Mouse (Mus musculus) left cerebral cortex, adult 18-20 months (tissue): ENCODE measurements at regions not wholly inside any gene's neighbourhood (a gene's known extent, or its start where the extent isn't known, plus 50 kb on each side); places are given as distances from the start of the nearest gene placed in this dataset.

Experiments
- DNase-seq, 2 experiments: peaks; one replicate each; pipeline ENCODE4 v3.0.0; 2021 to 2022; ENCODE audit warnings: low spot score in 2 of 2, mixed read lengths in 1 of 2

DNA sequence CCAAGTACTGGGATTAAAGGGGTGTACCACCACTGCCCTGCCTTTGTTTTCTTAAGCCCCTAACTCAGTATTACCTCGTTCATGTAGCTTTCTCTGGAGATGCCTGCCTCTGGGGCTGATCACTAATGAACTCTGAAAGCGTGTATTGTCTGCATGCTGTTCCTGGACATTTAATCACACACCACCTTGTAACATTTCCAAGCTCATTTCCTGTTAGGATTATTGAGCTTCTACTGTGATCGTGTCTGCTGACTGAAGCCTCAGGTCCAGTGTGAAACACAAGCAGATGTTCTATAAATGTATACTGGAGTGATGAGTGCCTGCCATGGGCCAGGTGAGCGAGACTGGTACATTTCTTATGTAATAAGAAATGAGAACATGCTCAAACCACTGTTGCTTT, 398.6 kb downstream of the Brinp2 start:
- no peak for DNase-seq

DNA sequence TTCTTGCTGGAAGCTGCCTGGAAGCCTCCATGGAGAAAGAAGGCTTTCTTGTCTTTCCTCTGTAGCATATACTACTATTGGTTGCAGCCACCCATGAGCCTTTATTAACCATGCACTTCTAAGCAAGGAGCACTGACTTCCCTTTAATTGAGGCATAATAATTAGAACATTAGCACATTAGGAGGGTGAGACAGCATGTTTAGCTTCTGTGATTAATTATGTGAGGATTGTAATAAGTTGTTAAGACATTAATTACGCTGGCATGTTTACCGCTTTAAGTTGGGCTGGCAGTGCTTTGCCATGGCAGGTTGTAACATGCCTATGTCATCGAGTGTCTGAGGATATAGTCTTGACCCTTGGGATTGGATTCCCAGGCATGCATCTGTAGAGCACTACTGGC, 391.7 kb downstream of the Brinp2 start:
- DNase-seq = no peak

DNA sequence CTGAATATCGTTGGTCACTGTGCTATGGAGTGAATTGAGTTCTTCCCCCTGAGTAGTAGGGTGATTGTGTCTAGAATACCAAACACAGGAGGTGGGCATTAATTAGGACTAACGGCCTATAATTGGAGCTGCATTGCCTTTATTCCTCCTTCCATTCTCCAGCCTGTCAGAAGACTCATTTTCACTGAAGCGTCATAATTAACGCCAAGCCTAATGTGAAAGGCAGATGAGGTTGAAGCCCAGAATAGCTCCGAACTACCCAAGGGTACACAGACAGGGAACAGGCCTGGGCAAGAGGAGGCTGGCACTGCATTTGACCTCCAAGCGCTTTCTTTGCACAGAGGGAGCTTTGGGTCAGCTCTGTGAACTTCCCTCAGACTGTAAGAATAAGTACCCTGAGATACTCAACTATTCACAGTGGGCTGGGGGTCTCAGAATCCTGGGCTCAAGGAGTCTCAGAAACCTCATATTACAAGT, 386.5 kb downstream of the Brinp2 start:
- DNase-seq = peak in 1 of 2 experiments; percentile 2

DNA sequence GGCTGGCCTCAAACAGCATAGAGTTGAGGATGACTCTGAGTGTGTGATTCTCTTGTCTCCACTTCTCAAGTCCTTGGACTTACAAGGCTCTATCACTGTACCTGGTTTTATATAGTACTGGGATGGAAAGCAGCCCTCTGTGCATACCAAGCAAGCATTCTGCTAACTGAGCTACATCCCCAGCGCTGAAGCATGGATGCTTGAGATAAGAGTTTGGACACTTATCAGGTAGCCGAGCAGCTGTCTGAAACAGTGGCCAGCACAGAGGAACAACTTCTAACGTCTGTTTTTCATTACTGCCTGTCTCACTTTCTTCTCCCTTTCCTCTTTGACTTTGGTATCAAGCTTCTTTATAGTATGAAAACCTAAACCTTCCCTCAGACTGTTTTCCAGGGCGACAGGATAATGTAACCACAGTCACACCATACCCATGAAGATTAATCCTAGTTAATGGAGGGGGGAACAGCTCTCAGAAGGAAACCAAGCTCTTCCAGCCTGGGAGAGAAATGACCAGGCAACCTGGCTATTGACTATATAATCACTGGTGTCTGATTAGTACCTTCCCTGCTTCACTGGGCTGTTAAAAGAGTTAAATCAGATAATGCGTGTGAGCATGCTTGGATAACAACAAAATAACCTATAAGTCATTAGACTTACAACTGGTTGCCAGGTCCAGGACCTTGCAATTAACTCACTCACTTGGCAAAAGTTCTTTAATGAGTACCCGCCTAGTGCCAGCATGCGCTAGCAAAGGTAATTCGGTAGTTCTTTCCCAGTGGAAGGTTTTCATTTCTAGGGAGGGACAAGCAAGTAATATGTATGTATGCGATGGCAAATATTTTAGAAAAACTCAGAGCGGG, 382.5 kb downstream of the Brinp2 start:
- no peak for DNase-seq

DNA sequence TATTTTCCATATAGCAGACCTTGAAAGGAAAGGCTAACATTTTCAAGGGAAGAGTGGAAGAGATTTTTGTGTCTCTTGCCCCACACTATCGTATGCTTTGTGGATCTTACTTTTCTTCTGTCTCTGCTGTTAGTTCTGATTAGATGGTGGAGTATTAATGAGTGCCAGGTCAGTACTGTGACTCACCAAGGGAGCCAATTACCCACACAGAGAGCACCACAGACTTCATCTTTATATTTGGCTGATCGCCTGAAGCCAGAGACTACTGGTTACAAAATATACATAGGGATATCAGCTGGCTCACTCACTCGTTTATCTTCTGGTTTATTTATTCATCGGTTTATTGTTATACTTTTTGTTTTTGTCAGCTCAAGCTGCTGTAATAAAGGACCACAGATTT, 381.5 kb downstream of the Brinp2 start:
- DNase-seq = no peak

DNA sequence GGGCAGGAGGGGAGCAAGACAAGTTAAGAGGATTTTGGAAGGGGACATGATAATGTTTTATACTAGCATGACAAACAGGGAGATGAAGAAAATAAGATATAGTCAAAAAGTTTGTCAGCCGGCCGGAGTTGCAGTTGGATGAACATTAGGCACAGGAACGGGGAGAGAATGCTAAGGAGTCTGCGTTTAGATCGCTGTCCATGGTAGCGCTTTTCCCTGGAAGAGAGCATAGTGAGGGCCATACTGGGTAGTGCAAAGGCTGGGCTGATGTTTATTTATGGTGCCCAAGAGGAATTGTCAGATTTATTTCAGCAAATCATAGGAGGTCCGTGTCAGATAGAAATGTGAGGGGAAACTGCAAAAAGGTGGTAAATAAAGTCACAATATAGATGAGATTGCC, 337.0 kb downstream of the Brinp2 start:
- DNase-seq = no peak

DNA sequence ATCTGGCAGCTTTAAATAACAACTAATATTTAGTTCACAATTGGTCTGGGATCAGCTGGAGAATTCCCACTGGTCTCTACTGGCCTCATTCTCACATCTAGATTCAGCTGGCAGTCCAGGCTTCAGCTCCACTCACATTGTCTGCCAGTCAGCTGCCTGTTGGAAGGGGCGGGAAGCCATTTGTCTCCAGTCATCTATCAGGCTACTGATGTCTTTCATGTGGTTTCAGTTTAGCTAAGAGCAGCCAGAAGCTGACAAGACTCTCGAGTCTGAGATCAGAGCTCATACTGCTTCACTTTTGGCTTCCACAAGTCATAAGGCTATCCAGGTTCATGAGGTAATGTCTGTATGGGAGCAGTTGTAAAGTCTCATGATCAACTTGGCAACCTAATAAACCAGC, 316.4 kb downstream of the Brinp2 start:
- no peak for DNase-seq

DNA sequence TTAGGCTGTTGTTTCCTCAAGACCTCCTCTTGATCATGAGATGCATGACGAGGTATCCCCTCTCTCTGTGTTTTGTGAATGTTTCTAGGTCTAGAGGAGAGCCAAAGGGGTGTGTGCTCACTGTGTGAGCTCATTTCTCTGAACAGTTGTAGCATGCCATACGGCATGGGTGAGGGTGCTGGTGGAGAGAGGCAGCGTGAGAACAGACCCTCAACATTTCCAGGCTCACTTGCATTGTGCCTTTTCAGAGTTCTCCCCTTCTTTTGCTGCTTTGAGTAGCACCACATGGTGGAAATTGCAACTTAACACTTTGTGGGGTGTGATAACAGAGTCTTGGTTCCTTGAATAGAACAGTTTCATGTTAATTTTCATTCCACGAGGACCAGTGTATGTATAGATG, 315.8 kb downstream of the Brinp2 start:
- DNase-seq = no peak

DNA sequence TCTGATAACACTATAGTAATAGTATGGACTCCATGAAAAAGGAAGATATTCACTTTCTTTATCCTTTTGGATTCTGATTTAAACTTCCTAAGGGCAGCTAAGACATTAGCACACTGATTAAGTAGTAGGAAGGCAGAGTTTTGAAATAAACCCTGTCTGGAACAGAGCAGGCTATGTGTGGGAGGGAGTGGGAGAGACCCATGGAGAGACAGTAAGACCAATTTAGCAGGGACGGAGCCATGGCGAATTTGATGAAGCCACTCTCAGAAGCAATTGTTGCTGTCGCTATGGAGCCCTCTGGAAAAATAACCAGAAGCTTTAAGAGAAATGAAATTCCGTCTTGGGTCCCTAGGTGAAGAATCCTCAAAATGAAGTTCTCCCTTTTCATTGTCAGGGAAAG, 303.5 kb downstream of the Brinp2 start:
- peak; percentile 5 to 36 for DNase-seq

DNA sequence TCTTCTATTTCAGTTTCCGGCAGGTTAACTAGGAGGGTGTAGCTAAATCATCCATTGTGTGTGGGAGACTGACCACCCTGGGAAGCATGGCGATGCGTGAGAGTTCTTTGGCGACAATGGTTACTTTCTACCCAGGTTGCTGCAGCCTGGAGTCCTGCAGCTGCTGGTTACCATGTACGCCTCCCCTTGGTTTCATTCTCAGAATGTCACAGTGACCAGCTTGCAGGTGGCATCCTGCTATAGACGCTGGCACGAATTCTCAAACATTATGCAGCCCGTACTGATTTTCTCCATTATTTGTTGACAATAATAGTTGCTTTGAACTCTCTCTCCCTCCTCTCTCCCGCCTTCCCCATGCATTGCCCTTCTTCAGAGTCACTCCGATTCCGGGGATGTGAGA, 301.2 kb downstream of the Brinp2 start:
- no peak for DNase-seq

DNA sequence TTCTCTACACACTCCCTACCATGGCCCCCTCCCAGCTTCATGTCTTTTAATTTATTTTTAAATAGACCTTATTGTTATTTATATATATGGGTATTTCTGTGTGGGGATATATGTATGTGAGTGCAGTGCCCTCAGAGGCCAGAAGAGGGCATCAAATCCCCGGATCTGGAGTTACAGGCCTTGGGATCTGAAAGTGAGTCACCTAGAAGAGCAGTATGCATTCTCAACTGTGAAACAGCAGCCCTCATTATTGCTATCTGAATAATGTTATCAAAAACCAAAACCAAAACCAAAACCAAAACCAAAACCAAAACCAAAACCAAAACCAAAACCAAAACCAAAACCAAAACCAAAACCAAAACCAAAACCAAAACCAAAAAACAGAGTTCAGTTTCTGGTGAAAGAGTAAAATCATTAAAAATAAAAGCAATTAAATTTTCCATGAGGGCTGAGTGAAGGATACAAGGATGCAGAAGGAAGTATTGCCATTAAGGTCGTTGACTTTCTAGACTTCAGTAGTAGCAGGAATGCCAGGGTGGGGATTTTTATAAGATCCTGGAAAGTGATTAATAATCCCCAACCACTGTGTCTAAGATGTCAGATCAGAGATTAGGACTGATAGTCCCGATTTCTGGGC, 299.0 kb downstream of the Brinp2 start:
- DNase-seq = no peak

DNA sequence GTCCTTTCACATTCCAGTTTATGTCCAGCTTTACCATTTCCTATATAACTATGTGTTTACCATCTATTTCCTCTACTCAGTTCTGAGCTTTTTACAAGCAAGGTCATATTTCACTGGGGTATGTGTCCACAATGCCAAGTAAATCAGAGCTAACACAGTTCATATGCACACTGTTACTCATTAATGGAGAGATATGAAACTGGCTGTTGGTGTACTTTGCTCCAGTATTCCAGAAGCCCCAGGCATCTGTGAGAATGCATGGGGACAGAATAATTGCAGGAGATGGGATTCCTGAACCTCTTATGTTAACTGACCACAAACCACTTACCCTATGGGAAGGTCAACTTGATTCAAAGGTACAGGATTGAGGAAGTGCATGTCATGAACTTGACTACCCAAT, 298.3 kb downstream of the Brinp2 start:
- no peak for DNase-seq

DNA sequence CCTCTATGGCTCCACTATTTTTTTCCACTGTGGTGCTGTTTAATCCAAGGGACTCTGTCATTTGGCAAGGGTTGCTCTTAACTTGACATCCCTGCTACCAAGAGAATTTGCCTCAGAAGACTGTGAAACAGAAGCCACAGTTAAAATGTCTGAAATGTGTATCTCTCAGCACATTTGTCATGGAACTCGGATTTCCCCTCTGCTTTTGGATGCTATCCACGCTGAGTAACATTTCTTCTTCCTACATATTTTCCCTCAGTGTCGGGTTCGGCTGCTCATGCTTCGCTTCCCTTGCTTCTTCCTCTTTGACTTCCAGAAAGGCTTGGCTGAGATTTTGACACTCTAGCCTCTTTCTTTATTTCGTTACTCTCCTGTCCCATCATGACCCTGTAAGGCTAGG, 294.1 kb downstream of the Brinp2 start:
- no peak for DNase-seq

DNA sequence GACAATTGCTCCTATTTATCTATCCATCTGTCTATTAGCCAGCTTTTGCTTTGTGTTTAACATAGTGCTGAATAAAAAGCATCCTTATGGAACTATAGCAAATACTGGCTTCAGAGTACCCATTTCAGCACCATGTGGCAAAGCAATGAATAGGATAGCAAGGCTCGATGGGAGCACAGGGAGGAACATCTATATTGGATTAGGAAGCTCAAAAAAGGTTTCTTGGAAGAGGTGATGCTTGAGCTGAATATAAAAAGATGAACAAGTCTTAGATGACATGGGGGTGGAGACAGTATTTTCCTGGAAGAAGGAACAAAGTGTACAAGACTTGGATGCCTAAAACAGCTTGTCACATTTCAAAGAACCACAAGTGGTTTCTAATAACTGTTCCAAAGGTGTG, 273.9 kb downstream of the Brinp2 start:
- no peak for DNase-seq

DNA sequence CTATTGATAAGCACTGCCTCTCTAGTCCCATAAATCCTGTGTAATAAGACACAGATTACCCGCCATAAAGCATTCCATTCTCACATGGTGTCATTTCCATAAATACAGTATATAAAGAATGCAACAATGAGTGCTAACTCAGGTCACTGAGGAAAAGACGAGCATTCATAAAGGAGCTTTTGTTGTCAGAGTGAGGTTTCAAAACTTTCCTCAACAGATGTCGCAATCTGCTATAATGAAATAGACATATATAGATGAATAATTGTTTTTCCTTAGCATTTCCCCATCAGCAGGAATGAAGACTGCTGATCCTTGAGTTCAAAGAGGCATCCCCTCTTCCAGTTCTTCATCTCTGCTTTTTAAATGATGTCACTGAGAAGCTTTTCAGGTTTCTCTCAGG, 270.3 kb downstream of the Brinp2 start:
- DNase-seq = no peak

DNA sequence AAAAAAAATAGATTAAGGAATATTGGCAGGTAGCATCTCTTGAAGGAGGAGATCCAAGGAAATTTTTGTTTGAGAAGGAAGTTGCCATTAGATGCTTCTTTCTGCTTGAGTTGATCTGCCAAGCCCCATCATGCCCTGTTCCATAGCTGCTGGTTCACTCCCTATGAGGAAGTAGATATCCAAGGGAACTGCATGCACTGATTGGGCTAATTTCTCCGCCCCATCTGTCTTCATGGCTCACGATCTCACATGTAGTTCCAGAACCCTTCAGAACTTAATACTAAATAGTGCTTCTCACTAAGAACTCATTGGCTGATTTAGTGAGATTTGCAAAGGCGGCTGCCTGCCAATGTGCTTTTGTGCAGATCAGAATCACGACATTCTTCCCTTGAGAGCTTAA, 258.6 kb downstream of the Brinp2 start:
- no peak for DNase-seq

DNA sequence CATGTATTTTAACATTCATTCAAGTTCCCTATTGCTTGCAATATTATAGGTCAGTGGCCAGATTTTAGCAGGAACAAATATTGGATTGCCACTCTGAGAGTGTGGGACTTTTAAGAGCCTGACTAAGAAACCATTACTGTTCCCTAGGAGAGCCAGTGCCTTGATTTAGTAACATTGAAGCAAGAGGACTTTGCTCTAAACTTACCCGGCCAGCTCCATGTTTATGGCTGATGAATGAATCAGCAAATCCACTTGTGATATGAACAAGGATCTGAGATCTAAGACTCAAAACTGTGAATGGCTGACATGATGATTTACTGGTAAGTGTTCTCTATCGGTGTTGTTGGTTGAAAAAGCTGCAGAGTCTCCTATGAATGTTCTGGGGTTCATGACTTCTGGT, 236.4 kb downstream of the Brinp2 start:
- DNase-seq = no peak

DNA sequence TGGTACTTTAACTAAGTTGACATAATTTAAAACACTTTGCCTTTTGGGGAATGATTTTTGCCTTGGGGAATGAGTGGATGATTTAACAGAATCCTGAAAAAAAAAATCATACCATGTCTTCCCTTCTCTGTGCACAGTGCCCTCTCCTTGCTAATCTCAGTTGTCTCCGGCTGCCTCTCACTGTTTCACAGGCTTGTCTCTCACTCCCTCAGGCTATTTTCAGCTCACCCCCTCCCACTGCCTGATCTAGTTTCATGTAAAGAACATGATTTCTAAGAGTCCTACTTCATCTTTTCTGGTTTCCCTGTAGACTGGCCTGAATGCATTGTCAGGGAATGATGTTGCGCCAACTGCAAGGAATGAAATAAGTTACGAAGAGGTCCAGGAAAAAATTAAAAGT, 231.2 kb downstream of the Brinp2 start:
- peak; percentile 45 to 67 for DNase-seq

DNA sequence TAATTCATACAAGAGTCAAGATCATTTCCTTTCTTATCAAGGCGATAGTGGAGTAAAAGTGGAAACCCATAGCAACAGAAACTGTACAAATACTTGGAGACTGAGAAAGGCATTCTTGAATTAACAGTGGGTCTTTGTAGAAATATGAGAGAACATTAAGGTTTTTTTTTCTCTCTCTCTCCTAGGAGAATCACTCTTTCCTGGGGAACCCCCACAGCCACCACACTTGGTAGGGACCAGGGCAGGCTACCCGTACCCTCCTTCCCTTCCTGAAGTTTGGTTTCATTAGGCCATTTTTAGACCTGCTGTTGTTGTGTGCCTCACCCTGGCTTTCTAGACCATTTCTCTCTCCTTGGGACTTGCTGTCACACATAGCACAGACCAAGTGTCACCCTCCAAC, 229.9 kb downstream of the Brinp2 start:
- DNase-seq = no peak

DNA sequence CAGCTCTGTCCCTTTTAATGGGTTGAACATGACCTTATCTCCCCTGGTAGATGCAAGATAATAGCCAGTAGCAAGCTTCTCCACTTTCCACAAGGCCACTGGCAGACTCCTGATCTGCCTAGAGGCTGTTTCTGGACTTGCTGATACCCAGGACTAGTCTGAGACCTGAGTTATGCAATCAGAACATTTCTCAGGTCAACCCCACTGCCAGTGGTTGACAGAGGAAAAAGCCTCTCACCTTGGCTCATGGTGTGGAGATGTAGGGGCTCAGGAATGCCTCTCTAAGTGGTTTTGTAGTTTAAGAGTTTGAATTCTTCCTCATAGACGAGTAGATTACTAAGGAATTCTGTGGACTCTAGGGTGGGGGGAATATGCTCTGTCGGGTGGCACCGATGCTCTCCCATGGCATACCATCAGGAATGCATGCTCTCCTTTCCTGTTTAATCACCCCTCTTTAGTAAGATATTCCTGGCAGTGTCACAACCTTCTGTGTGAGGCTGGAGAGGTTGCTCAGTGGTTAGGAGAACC, 226.8 kb downstream of the Brinp2 start:
- DNase-seq = no peak

DNA sequence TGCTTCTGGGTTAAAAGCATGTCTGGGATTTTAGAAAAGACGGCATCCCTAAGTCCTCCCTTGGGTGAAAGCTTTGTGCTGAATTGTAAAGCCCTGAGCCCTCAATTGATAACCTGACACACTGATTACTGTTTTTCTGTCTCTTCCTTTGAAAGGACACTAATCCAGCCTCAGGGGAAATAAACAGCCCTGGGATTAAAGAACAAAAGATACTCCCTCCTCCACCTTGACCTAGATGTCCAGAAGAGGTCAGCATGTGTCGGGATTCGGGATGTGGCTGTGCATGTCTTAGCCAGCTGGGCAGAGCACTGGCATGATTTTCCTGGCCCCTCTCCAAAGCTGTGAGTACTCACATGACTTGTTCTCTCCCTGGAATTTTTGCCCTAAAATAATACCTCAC, 208.6 kb downstream of the Brinp2 start:
- DNase-seq = no peak

DNA sequence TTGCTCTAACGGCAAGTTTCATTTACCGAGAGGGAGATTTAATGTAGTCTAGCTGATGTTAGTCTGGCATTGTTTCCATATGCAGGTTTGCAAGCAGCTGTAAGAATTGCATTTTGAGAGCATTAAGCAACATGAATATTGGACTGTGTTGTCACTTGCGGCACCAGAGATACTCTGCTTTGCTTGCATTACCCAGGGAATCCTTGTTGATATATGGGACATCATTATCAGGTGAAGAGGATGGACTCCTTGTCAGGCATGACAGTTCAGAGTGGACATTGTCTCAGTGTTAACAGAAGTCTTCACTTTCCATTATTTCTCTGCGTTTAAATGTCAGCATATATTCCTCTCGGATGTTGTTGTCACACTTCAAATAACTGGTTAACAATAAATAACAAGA, 208.1 kb downstream of the Brinp2 start:
- DNase-seq = no peak

DNA sequence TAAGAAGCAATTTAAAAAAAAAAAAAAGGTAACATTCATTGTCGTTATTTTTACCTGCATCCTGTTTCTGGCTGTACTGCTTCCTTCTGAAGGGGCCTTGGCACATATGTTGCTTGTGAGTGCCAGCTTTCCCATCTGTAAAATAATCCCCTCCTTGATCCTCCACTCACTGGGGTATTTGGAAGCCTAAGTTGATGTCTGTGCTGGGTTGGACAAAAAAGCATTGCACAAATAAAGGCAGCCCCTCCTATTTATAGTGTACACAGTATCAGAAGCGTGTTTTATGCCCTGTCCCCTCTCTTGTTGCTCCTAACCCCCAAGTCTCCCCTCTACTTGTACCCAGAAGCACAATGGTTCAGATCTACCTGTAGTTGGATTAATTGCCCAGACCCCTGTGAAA, 195.0 kb downstream of the Brinp2 start:
- DNase-seq = no peak
